Mouse (Mus musculus): Measurements from ENCODE around the gene Pcca. TPM values are rescaled to one million over a fixed set of nuclear protein-coding genes. Genes with fewer than 3 reads are reported as not detected.

The Pcca gene
- polyA plus RNA-seq, 1 experiment = 2.5 TPM

DNA sequence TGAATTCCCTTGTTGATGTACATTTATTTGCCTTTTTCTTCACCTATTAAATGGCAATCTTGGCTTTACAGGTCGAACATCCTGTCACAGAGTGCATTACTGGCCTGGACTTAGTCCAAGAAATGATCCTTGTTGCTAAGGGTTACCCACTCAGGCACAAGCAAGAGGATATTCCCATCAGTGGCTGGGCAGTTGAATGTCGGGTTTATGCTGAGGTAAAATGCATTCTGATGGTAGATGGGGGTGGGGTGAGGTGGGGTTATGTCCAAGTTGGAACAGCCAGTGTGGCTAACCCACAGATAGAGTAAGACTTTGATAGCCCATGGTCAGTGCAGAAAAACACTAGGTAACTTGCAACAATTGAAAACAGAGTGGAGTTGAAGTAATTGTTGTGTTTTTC lies 150.7 kb downstream of the Pcca start:
- Histone ChIP-seq H3K9me3 (no peaks in the 10 kb centered on the region), H3K4me1 (peaks cover 14% of the 10 kb centered on the region), H3K36me3 (replicated peaks; ENCODE audit: low read length) (peaks cover 13% of the 10 kb centered on the region), H3K4me3 (replicated peaks) (no peak overlapping the region), H3K27me3 (replicated peaks) (no peaks in the 10 kb centered on the region)
- TF ChIP-seq GATA1 (IDR thresholded peaks at IDR 0.05; ENCODE audit: borderline replicate concordance, low read length) (no peak), FLI1 (IDR thresholded peaks at IDR 0.05; ENCODE audit: low read length) (no peak)

DNA sequence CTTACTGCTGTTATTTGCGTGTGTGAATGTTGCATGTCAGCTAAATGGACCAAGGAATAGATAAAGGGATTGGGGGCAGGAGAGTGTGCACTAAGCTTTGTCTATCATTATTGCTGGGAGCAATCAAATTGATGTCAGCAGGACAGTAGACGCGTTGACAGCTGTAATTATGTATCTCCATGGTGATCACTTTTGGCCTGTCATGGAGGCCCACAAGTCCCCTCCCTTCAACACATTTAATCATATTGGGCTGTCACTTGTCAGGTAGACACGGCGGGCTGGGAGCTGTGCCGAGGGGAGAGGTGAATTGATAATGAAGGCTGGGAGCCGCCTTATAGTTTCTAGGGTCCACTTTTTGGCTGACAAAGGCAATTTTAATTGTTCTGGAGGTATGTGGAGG lies 153.3 kb downstream of the Pcca start:
- no peak for TF ChIP-seq FLI1 (IDR thresholded peaks at IDR 0.05; ENCODE audit: low read length)
- no peak for TF ChIP-seq GATA1 (IDR thresholded peaks at IDR 0.05; ENCODE audit: borderline replicate concordance, low read length)
- Histone ChIP-seq H3K36me3 (replicated peaks; ENCODE audit: low read length) (peaks cover 16% of the 10 kb centered on the region), H3K4me1 (peaks cover 18% of the 10 kb centered on the region), H3K27me3 (replicated peaks) (no peaks in the 10 kb centered on the region), H3K4me3 (replicated peaks) (no peak overlapping the region), H3K9me3 (peaks cover 4% of the 10 kb centered on the region)

- Histone ChIP-seq H3K9me3 (peaks cover 4% of the 10 kb centered on the region), H3K27me3 (replicated peaks) (no peaks in the 10 kb centered on the region), H3K4me1 (peaks cover 9% of the 10 kb centered on the region), H3K36me3 (replicated peaks; ENCODE audit: low read length) (peaks cover 24% of the 10 kb centered on the region), H3K4me3 (replicated peaks) (no peak overlapping the region)
- no peak for TF ChIP-seq FLI1 (IDR thresholded peaks at IDR 0.05; ENCODE audit: low read length)
Measured at GRCm38 (mm10) chr14:122688378-122688777, 154.3 kb downstream of the Pcca start.

DNA sequence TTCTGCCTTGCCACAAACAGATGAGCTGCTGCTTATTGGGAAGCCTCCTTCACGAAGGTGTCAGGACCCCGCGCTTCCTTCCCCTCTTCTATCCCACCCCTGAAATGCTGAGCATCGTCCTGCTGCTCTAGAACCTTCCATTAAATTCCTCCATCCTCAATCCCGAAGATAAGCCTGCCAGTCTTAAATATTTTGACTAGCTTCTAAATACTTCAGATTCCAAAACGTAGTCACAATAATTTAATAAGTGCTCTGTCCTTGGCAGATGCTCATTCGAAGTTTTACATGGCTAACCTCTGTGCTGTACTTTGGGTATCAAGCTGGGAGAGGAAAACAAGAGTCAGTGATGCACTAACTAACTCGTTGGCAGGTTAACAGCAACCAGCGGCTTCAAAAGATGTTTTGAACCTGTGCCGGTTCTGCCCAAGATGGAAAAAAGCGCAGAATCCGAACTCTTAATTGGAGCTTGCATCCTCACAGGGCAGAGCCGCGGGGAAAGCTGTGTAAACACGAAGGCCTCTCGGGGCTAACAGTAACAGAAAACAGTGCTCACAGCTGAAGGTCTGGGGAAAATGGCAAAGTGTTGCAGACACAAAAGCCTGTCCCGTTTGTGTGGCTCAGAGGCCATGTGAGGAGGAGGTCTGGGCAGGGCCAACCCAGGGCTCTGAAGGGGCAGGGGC lies 155.2 kb downstream of the Pcca start:
- H3K4me1 ChIP-seq = peaks cover 5% of the 10 kb centered on the region
- TF ChIP-seq GATA1 (IDR thresholded peaks at IDR 0.05; ENCODE audit: borderline replicate concordance, low read length) = no peak
- H3K9me3 ChIP-seq = peaks cover 4% of the 10 kb centered on the region
- H3K36me3 ChIP-seq (replicated peaks; ENCODE audit: low read length) = peaks cover 26% of the 10 kb centered on the region
- no peaks in the 10 kb centered on the region for H3K27me3 ChIP-seq (replicated peaks)
- H3K4me3 ChIP-seq (replicated peaks) = no peak overlapping the region

DNA sequence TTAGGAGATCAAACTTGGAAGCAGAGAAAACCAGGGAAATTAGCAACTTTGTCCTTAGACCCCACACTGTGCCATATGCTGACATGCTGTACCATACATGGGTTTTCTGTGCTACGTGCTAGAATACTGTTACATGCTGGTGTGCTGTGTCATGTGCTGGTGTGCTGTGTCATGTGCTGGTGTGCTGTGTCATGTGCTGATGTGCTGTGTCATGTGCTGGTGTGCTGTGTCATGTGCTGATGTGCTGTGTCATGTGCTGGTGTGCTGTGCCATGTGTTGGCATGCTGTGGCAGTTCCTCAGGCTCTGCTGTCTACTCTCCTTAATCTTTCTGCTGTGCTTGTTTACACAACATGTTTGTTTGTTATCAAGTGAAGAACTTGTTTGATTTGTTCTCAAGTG lies 157.4 kb downstream of the Pcca start:
- H3K4me3 ChIP-seq (replicated peaks) = peak overlapping the region; percentile 76

GRCm38 (mm10) chr14:122700333-122700732 lies 166.2 kb downstream of the Pcca start:
- no peak for TF ChIP-seq GATA1 (IDR thresholded peaks at IDR 0.05; ENCODE audit: borderline replicate concordance, low read length)
- TF ChIP-seq FLI1 (IDR thresholded peaks at IDR 0.05; ENCODE audit: low read length) = no peak
- H3K9me3 ChIP-seq = no peaks in the 10 kb centered on the region
- no peaks in the 10 kb centered on the region for H3K27me3 ChIP-seq (replicated peaks)
- H3K4me3 ChIP-seq (replicated peaks) = no peak overlapping the region
- H3K4me1 ChIP-seq = no peaks in the 10 kb centered on the region
- H3K36me3 ChIP-seq (replicated peaks; ENCODE audit: low read length) = peaks cover 5% of the 10 kb centered on the region

More for the DNA sequence above, 157.4 kb downstream of the Pcca start:
- Histone ChIP-seq H3K27me3 (replicated peaks) (no peaks in the 10 kb centered on the region), H3K36me3 (replicated peaks; ENCODE audit: low read length) (peaks cover 24% of the 10 kb centered on the region), H3K4me1 (peaks cover 4% of the 10 kb centered on the region), H3K9me3 (peaks cover 4% of the 10 kb centered on the region)
- TF ChIP-seq GATA1 (IDR thresholded peaks at IDR 0.05; ENCODE audit: borderline replicate concordance, low read length) (no peak), FLI1 (IDR thresholded peaks at IDR 0.05; ENCODE audit: low read length) (no peak)

DNA sequence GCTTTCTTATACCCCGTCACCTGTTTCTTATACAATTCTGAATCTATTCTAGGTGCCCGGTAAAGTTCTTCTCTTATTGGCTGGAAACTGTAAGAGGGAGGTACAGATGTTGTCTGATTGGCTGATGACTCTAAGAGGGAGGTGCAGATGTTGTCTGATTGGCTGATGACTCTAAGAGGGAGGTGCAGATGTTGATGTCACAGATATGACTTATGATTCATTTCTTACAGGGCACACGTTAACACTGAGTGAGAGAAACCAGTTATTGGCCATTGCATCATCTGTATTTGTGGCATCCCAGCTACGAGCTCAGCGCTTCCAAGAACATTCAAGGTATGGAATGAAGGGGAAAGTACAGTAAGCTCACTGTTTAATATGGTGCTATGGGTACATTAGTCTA lies 179.7 kb downstream of the Pcca start:
- H3K9me3 ChIP-seq = no peaks in the 10 kb centered on the region
- peaks cover 4% of the 10 kb centered on the region for H3K36me3 ChIP-seq (replicated peaks; ENCODE audit: low read length)
- H3K27me3 ChIP-seq (replicated peaks) = no peaks in the 10 kb centered on the region
- H3K4me1 ChIP-seq = peaks cover 6% of the 10 kb centered on the region
- TF ChIP-seq FLI1 (IDR thresholded peaks at IDR 0.05; ENCODE audit: low read length) (no peak), GATA1 (IDR thresholded peaks at IDR 0.05; ENCODE audit: borderline replicate concordance, low read length) (no peak)
- H3K4me3 ChIP-seq (replicated peaks) = no peak overlapping the region

- Histone ChIP-seq H3K36me3 (replicated peaks; ENCODE audit: low read length) (peaks cover 4% of the 10 kb centered on the region), H3K4me1 (peaks cover 6% of the 10 kb centered on the region), H3K4me3 (replicated peaks) (no peak overlapping the region), H3K9me3 (no peaks in the 10 kb centered on the region), H3K27me3 (replicated peaks) (no peaks in the 10 kb centered on the region)
- TF ChIP-seq GATA1 (IDR thresholded peaks at IDR 0.05; ENCODE audit: borderline replicate concordance, low read length) = no peak
- TF ChIP-seq FLI1 (IDR thresholded peaks at IDR 0.05; ENCODE audit: low read length) = no peak
Measured at GRCm38 (mm10) chr14:122714911-122715310, 180.8 kb downstream of the Pcca start.

GRCm38 (mm10) chr14:122716057-122716456 lies 181.9 kb downstream of the Pcca start:
- H3K4me3 ChIP-seq (replicated peaks) = no peak overlapping the region
- H3K9me3 ChIP-seq = no peaks in the 10 kb centered on the region
- TF ChIP-seq GATA1 (IDR thresholded peaks at IDR 0.05; ENCODE audit: borderline replicate concordance, low read length) (no peak), FLI1 (IDR thresholded peaks at IDR 0.05; ENCODE audit: low read length) (no peak)
- H3K36me3 ChIP-seq (replicated peaks; ENCODE audit: low read length) = peaks cover 4% of the 10 kb centered on the region
- H3K27me3 ChIP-seq (replicated peaks) = no peaks in the 10 kb centered on the region
- peaks cover 6% of the 10 kb centered on the region for H3K4me1 ChIP-seq

- Histone ChIP-seq H3K4me3 (replicated peaks) (no peak overlapping the region), H3K27me3 (replicated peaks) (no peaks in the 10 kb centered on the region), H3K9me3 (no peaks in the 10 kb centered on the region), H3K4me1 (peaks cover 4% of the 10 kb centered on the region), H3K36me3 (replicated peaks; ENCODE audit: low read length) (peaks cover 3% of the 10 kb centered on the region)
- TF ChIP-seq GATA1 (IDR thresholded peaks at IDR 0.05; ENCODE audit: borderline replicate concordance, low read length) = no peak
- no peak for TF ChIP-seq FLI1 (IDR thresholded peaks at IDR 0.05; ENCODE audit: low read length)
Measured at GRCm38 (mm10) chr14:122719496-122720080, 185.5 kb downstream of the Pcca start.
